Mouse (Mus musculus): ENCODE data around the gene Sumo2. TPM values are rescaled to one million over a fixed set of nuclear protein-coding genes. Genes with fewer than 3 reads are reported as not detected.
"Not testable (repeated sequence)": the region's sequence is repeated elsewhere in the genome, so short reads cannot be mapped to it uniquely, and the experiment has no call there.

Gene Sumo2
- total RNA-seq, 2 experiments from 2014 or later: 286 to 609 TPM

DNA sequence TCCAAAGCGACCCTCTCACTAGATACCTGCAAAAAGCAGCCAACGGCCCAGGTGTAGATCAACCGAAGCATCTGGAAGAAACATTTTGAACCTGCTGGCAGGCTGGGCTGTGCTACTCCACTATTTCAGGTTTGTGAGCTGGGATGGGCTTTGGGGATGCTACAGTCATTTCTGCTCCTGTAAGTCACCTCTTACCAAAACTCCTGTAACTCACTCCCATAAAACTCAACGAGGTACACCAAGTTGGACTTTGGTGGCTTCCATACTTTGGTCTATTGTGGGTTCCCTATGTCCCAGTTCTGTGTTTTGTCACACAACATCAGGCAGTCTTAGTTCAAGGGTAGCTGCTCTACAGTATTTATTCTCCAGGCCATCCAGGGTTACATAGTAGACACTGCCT lies 15.0 kb downstream of the Sumo2 start:
- no peak for ATAC-seq (replicated peaks; ENCODE audit: low FRiP score, poor library complexity, severe bottlenecking)

DNA sequence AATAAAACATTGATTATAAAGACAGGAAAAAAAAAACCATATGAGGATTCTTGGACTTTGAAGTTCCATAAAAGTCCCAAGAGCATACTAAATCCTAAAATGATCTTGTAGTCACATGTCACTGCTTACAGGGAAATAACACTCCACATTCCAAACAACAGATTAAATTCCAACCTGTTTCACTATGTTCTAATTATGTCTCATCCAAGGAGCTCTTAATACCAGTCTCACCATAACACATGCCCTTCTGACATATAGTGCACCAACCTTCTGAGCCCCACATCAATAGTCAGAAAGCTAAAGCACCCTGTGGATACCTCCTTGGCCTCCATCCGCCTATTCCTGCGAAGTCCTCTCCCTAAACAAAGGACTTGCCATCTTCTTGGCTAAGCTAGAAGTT lies 15.9 kb downstream of the Sumo2 start:
- ATAC-seq (replicated peaks; ENCODE audit: low FRiP score, poor library complexity, severe bottlenecking): no peak

DNA sequence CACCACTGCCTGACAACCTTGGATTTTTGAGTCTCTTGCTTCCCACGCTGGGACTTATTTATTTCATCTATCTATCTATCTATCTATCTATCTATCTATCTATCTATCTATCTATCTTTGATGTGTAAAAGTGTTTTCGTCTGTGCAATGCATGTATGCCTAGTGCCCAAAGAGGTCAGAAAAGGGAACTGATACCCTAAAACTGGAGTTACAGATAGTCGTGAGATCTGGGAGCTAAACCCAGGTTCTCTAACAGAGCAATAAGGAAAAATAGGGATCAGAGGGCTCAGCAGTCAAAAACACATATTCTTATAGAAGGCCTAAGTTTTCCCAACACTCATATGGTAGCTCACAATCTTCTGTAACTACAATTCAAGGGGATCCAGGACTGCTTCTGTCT lies 16.5 kb downstream of the Sumo2 start:
- no peak for ATAC-seq (replicated peaks; ENCODE audit: low FRiP score, poor library complexity, severe bottlenecking)

DNA sequence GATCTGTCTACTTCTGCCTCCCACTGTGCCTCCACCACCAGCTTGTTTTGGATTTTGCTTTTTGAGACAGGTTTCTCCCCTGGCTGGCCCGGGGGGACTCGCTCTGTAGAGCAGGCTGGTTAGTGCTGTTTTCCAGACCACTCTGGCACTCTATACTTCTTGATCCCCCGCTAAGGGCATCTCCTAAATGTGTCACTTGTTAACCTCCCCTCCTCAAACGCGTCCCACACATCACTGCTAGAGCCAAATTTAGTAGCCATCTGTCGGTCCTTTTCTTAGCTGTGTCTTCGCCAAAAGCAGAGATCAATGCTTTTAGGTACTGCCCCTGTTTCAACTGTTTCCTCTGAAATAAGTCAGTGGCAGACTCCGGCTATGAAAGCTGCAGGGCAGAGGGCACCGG lies 17.4 kb downstream of the Sumo2 start:
- ATAC-seq (replicated peaks; ENCODE audit: low FRiP score, poor library complexity, severe bottlenecking): no peak

DNA sequence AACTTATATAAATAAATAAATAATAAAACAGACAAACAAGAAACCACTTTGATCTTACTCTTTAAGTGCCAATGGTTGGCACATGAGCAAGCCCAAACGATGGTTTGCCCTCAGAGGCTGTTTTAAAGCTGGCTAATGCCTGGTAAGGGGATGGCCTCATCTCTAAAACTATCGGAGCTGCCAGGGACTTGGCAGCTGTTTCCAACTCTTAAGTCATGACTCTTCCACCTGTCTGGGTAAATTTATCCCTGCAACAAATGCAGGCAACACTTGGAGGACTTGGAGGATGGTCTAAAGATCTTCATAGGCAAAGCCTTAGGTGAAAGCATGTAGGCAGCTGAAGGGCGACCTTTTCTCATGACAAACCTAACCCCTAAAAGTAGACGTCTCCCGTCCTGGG lies 19.1 kb downstream of the Sumo2 start:
- no peak for ATAC-seq (replicated peaks; ENCODE audit: low FRiP score, poor library complexity, severe bottlenecking)

DNA sequence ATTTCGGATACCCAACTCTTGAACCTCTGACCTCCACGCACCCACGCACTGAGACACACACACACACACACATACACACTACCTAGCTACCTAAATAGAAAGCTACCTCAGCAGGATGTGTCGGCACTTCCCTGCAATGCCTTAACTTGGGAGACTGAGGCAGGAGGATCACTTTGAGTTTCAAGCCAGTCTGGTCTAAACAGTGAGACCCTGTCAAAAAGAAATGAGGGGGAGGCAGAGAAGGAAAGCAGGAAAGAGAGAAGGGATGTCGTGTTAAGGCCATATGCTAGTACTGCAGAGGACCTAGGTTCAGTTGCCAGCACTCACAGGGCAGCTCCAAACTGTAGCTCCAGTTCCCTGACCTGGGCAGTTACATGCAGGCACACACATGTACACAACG lies 21.1 kb downstream of the Sumo2 start:
- ATAC-seq (replicated peaks; ENCODE audit: low FRiP score, poor library complexity, severe bottlenecking): no peak

DNA sequence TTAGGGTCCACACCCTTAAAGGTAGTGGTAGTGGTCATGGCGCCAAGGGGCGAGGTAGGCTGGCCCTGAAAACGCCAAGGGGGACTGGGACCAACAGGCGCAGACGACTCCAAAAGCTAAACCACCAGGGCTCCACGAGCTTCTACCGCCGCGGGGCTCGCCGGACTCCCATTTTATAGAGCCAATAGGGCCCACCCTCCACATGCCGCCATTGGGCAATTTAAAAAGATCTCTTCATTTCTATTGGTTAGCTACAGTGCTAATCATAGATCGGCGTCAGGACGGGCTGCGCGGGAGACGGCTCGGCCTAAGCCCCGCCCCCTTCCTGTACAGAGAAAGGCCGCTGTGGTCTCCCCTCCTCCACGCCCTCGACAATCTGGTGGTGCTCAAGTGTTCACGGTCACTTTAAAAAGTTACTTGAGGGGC lies 21.8 kb downstream of the Sumo2 start, which contains the start of gene Jpt1:
Jpt1 (minus strand) TSS at position 150 of the 426 bp plus-strand sequence.
- peak; percentile 78 for ATAC-seq (replicated peaks; ENCODE audit: low FRiP score, poor library complexity, severe bottlenecking)

DNA sequence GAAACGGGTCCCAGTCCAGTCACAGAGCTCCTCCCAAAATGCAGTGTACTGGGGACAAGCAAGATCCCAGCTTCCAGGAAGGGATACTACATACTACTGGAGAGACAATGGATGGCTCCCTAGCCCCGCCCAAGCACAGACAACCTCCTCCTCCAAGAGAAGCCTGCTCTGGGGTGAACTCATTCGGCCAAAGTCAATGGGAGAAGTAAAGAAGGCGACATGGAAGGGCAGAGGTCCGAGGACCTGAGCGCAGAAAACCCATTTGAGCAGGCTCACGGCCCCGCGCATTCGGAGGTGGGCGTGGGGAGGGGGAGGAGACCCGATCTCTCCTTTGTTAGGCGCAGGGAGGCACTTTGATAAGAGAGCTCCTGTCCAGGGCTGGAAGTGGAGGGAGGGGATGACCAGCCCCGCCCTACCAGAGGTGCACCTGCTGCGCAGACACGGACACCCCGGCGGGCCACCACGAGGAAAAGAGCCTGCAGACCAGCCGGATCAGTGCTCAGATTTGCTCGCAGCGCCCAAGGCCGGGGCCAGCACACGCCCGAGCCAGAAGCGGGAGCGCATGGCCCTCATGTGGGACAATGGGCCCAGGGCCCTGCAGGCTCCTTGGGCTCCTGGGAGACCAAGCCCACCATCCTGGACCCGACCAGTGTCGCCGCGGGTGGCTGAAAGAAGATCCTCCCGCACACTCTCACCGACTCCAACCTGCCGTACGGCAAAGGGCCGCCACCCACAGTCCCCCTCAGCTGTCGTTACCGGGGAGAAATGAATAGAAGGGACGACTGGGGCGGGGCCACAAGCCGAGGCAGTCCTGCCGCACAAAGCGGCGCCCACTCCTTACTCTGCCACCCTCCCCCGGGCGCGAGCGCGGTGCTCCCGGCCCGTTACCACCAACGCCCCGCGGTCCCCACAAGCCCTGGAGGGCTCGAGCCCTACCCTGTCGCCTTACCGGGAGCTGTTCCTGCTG lies 22.5 kb downstream of the Sumo2 start:
- peak; percentile 49 for ATAC-seq (replicated peaks; ENCODE audit: low FRiP score, poor library complexity, severe bottlenecking)

DNA sequence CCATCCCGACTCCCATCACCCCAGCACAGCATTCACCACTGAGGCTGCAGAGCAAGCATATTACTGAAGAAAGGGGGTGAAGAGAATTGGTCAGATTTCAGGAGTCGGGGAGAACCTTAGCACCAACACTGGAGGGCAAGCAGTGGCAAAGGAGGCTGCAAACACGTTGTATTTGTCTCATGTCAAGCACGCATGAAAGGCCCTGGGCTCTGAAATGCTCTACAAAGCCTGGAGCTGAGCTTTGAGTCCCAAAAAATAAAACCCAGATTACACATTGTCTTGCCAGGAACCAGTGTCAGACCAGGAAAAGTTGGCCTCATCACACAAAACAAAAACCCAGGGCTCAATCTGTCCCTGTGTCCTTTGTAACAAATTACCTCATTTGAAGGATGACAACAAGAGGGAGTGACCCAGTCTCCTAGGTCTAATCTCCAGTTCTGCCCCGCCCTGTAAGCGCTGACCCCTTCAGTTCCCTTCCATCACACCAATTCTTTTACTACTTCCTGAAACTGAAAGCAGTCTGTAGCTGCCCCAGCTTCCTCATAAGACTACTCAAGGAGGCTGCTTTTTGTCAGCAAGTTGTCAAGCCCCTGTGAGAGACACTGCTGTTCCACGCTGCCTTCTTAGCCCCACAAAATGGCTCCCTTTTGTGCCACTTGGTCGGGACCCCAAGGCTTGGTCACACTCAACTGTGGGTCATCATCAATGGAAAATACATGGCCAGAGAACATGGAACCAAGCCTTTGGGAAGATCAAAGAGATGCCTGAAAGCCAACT lies 23.5 kb downstream of the Sumo2 start:
- no peak for ATAC-seq (replicated peaks; ENCODE audit: low FRiP score, poor library complexity, severe bottlenecking)

DNA sequence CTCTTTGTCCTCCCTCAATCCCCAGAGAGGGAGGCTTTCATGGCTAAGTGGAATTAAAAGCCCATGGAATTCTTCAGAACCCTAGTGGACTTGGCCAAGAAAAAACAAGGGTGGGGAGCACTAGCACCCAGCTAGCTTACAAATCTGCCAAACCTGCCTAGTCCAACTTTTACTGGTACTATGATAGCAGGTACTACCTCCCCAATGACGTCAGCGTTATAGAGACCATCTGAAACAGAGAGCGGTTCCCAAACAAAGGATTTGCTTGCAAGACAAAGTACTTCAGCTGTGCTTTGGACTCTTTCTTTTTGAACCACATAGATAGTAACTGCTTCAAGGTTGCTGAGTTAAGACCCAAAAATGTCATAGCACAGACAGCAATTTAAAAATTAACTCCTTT lies 24.1 kb downstream of the Sumo2 start:
- ATAC-seq (replicated peaks; ENCODE audit: low FRiP score, poor library complexity, severe bottlenecking): no peak

DNA sequence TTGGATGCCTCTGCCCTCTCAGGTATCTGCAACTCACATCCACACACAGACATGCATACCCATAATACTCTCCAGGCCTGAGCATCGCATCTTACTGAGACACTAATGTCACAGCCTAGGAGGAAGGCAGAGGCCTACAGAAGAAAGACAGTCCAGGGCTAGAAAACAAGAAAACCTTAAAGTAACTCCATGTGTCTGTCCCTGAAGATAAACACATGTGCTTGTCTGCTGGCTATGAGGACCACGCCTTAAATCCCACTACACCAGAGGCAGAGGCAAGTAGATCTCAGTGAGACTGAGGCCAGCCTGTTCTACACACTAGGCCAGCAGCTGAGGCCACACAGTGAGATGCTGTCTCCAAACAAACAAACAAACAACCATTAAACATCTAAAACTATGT lies 25.0 kb downstream of the Sumo2 start:
- peak; percentile 64 for ATAC-seq (replicated peaks; ENCODE audit: low FRiP score, poor library complexity, severe bottlenecking)

DNA sequence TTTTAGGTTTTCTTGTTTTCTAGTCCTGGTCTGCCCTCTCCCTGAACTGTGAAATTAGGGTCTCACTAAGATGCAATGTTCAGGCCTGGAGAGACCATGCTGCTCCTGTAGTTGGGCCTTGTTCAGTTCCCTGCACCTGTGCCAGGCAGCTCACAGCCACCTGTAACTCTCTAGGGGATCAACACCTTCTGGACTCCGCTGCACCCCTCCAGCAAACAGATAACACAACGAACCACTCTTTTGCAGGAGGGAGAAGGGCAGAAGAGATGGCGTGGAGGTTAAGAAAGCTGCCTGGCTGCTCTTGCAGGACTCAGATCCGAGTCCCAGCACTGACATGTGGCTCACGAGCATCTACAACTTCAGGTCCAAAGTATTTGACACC lies 25.6 kb downstream of the Sumo2 start:
- no peak for ATAC-seq (replicated peaks; ENCODE audit: low FRiP score, poor library complexity, severe bottlenecking)

DNA sequence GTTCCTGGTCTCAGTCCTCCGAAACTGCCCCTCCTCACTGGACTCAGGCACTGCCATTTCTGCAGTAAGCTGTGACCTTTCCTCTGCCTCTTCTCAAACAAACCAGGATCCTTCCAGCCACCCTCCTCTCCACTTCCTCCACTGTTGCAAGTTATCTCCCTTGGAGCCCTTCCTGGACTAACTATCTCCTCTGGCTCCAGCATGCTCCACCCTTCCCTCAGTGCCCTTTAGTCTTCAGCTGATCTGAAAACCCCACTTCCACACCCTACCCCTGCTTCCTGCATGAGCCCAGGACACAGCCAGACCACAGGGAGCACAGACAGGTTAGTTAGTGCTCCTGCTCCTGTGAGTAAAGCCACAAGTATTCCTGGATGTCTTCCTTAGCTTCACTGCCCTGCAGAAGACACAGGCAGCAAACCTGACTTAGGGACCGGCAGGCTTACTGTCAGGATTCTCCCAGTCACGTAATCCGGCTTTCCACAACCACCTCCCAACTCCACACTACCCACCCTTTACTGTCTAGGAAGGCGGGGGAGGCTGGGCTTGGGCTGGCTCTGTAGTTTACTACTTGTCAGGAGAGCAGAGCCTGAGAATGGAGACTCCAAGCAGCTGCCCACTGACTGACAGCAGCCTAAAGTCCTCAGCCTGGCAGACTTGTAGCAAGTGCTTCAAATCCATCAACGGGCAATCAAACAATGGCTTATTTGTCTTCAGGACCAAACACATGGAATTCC lies 26.1 kb downstream of the Sumo2 start:
- ATAC-seq (replicated peaks; ENCODE audit: low FRiP score, poor library complexity, severe bottlenecking): peak; percentile 35

DNA sequence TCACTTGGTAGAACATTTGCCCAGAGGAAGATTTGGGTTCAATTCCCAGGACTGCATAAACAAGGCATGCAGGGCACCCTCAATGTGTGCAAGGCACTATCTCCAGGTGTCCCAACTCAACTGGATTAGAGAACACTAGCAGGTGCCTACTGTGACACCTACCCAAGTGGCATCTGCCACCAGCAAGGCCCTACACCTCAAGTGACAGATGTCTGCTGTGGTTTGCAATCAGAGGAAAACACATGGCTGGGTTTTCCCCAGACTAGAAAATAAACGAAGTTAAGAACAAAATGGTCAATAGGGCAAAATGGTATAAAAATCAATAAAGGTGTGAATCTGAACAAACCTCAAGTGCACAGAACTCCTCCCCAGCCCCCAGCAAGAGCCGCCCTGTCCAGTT lies 28.0 kb downstream of the Sumo2 start:
- no peak for ATAC-seq (replicated peaks; ENCODE audit: low FRiP score, poor library complexity, severe bottlenecking)

DNA sequence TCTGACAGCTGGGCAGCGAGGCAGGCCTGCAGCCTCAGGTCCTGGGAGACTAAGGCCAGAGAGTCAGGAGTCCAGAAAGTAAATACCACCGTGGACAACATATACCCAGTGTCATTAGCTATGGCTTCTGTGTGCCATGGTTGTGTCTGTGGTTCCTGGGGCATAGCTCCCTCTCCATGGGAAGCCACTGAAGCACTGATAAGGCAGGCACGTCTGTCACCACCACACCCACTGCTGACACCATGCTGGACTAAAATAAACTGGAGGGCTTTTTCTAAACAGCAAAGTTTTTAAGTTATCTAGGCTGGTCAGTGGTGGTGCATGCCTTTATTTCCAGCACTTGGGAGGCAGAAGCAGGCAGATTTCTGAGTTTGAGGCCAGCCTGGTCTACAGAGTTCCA lies 29.5 kb downstream of the Sumo2 start:
- peak; percentile 81 for ATAC-seq (replicated peaks; ENCODE audit: low FRiP score, poor library complexity, severe bottlenecking)

DNA sequence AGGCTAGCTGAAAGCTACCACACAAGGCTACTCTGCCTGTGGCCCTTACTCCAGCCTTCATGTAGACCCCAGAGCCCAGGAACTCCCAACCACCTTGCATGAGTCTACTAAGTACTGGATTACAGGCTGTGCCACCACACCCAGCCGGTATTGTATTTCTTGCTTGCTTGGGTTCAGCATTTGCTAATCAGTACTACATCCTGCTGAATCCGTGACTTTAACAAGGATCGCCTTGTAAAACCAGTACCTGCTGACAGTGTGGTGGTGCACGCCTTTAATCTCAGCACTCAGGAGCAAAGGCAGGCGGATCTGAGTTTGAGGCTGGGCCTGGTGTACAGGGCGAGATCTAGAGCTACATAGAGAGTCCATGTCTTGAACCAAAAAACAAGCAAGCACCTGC lies 33.4 kb downstream of the Sumo2 start:
- no peak for ATAC-seq (replicated peaks; ENCODE audit: low FRiP score, poor library complexity, severe bottlenecking)

DNA sequence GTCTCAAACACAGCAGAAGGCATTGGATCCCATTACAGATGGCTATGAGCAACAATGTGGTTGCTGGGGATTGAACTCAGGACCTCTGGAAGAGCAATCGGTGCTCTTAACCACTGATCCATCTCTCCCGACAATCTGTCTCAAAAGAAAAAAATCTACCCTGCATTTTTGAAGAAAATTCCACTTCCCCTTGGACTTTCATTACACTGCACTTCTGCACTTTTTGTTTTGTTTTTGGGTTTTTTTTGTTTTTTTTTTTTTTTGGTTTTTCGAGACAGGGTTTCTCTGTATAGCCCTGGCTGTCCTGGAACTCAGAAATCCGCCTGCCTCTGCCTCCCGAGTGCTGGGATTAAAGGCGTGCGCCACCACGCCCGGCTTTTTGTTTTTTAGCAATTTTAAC lies 39.5 kb downstream of the Sumo2 start:
- not testable (repeated sequence) for ATAC-seq (replicated peaks; ENCODE audit: low FRiP score, poor library complexity, severe bottlenecking)

DNA sequence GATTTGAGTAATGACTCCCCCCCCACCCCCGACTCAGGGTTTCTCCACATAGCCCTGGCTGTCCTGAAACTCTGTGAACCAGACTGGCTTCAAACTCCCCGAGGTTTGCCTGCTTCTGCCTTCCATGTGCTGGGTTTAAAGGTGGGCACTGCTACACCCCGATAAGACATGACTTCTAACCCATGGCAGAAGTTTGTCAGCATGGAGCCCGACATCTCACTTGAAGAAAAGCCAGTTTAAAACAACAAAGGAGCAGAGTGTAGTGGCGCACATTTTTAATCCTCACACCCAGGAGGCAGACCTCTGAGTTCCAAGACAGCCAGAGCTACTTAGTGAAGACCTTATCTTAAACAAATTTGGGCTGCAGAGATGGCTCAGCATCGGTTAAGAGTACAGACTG lies 43.7 kb downstream of the Sumo2 start:
- ATAC-seq (replicated peaks; ENCODE audit: low FRiP score, poor library complexity, severe bottlenecking): no peak

DNA sequence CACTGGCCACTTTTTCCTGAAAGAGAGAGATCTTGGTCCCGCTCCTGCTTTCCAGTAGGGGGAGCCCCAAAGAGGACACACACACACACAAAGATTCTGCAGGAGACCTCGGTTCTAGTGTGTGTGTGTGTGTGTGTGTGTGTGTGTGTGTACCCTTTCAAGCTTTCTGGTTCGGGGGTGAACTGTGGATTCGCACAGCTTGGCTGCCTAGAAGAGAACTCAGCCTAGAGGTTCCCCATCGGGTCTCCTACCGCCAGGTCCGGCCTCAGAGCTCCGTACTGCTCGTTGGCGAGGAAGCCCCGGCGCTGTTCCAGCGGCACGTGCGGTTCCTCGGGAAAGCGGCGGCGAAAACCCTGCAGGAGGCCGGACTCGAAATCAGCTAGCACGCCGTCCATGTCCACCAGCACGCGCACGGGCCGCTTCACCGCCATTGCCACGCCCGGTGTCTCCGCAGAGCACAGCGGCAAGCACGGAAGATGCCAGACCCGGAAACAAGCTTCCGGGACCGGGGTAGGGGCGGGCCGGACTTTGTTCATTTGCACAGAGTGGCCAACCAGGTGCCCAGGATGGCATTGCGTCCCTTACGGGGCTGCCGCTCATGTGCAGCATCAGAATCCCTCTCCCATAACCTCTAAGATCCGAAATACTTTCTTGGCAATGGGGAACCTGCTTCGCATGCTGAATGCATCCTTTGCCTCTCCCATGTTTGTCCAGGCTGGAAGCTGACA lies 44.6 kb downstream of the Sumo2 start, which contains the start of gene Nt5c:
Nt5c (minus strand) TSS at position 507 of the 728 bp plus-strand sequence.
- ATAC-seq (replicated peaks; ENCODE audit: low FRiP score, poor library complexity, severe bottlenecking): peak; percentile 90
